Mouse (Mus musculus) retina, embryonic 14.5 days (tissue): ENCODE results near the gene Tpm4.

Experiments used
- DNase-seq: peaks from one replicate; pipeline ENCODE4 v3.0.0-alpha.2; 2015; ENCODE audit warnings: low spot score

The Tpm4 gene

GRCm38 (mm10) chr8:72190215-72190539, 55.4 kb downstream of the Tpm4 start:
- no peak for DNase-seq

- DNase-seq, result no peak
These were observed 57.3 kb downstream of the Tpm4 start for GRCm38 (mm10) chr8:72192065-72192464.

- no peak for DNase-seq
These were observed 63.2 kb downstream of the Tpm4 start for GRCm38 (mm10) chr8:72197997-72198396.
